Mouse (Mus musculus): ENCODE results near the gene Foxf1. TPM values are rescaled to one million over a fixed set of nuclear protein-coding genes. Genes with fewer than 3 reads are reported as not detected.

Gene Foxf1
- polyA plus RNA-seq, 1 experiment from 2014 or later, result 0.91 TPM

Small RNA genes within 50 kb of the gene (microRNA-seq; reads per million reads assigned to microRNA genes)
- not detected for gene Gm27530 (ENCODE audit: insufficient number of aligned reads)

Other genes with a start within 250 kb of the Foxf1 start
- gene Mthfsd, start 24.0 kb downstream of the Foxf1 start, polyA plus RNA-seq (2014; fragmentation: Nextera tagmentation; extraction: Ambion mirVana), result 52.8 and 58.7 TPM in 2 replicates
- 6.1 and 6.3 TPM in 2 replicates for gene Foxc2, start 31.8 kb downstream of the Foxf1 start, polyA plus RNA-seq (2014; fragmentation: Nextera tagmentation; extraction: Ambion mirVana)
- 0.39 and 0.81 TPM in 2 replicates for gene Foxl1, start 43.6 kb downstream of the Foxf1 start, polyA plus RNA-seq (2014; fragmentation: Nextera tagmentation; extraction: Ambion mirVana)